Mouse (Mus musculus): ENCODE data around the gene Ndufb10. TPM values are rescaled to one million over a fixed set of nuclear protein-coding genes. Genes with fewer than 3 reads are reported as not detected.

Gene Ndufb10
- polyA plus RNA-seq, 1 experiment from 2014 or later: 259 TPM

GRCm38 (mm10) chr17:24738238-24738637 is 14.0 kb upstream of the Ndufb10 start:
- no peak overlapping the region for H3K27ac ChIP-seq (ENCODE audit: low read length)
- H3K4me2 ChIP-seq (replicated peaks; ENCODE audit: low read depth, low read length): no peak overlapping the region
- H3K4me3 ChIP-seq (ENCODE audit: low read depth, low read length): no peak overlapping the region
- no peak for ATAC-seq (ENCODE audit: insufficient number of reproducible peaks, insufficient read depth, low FRiP score, low read depth)
- H3K9me3 ChIP-seq (ENCODE audit: control insufficient read depth, low read depth, low read length): no peaks in the 10 kb centered on the region
- no peaks in the 10 kb centered on the region for H3K27me3 ChIP-seq (ENCODE audit: control insufficient read depth, insufficient read depth, low read length)
- no peaks in the 10 kb centered on the region; the same call in 1 of the 2 replicates for H3K36me3 ChIP-seq (ENCODE audit: control insufficient read depth, insufficient read depth, low read length)
- H3K4me1 ChIP-seq (ENCODE audit: control insufficient read depth, insufficient read depth, low read length): peaks cover 12% of the 10 kb centered on the region
- no peak overlapping the region for H3K9ac ChIP-seq (replicated peaks; ENCODE audit: low read depth, low read length)
- WGBS: 72% methylated on average over 4 of the region's 4 CpGs

GRCm38 (mm10) chr17:24737135-24737810 is 13.0 kb upstream of the Ndufb10 start:
- no peak overlapping the region for H3K27ac ChIP-seq (ENCODE audit: low read length)

GRCm38 (mm10) chr17:24736330-24737051 is 12.2 kb upstream of the Ndufb10 start, which contains the start of gene Msrb1:
Gene Msrb1 (plus strand): TSS chr17:24736642.
- H3K36me3 ChIP-seq (ENCODE audit: control insufficient read depth, insufficient read depth, low read length): no peaks in the 10 kb centered on the region
- H3K4me1 ChIP-seq (ENCODE audit: control insufficient read depth, insufficient read depth, low read length): peaks cover 12% of the 10 kb centered on the region
- peak within 1 kb of the TSS; percentile 77 for H3K4me2 ChIP-seq (replicated peaks; ENCODE audit: low read depth, low read length)
- H3K9me3 ChIP-seq (ENCODE audit: control insufficient read depth, low read depth, low read length): no peaks in the 10 kb centered on the region
- WGBS: 1% methylated on average over 29 of the region's 29 CpGs
- peak; percentile 96 for ATAC-seq (ENCODE audit: insufficient number of reproducible peaks, insufficient read depth, low FRiP score, low read depth)
- peak within 1 kb of the TSS; percentile 54 for H3K9ac ChIP-seq (replicated peaks; ENCODE audit: low read depth, low read length)
- H3K27ac ChIP-seq (ENCODE audit: low read length): peak within 1 kb of the TSS; percentile 44; the same call in 1 of the 2 replicates
- no peaks in the 10 kb centered on the region for H3K27me3 ChIP-seq (ENCODE audit: control insufficient read depth, insufficient read depth, low read length)
- peak within 1 kb of the TSS; percentile 53 for H3K4me3 ChIP-seq (ENCODE audit: low read depth, low read length)

More at GRCm38 (mm10) chr17:24737135-24737810, 13.0 kb upstream of the Ndufb10 start:
- ATAC-seq (ENCODE audit: insufficient number of reproducible peaks, insufficient read depth, low FRiP score, low read depth): no peak
- Histone ChIP-seq H3K9me3 (ENCODE audit: control insufficient read depth, low read depth, low read length) (no peaks in the 10 kb centered on the region), H3K9ac (replicated peaks; ENCODE audit: low read depth, low read length) (peak overlapping the region; percentile 54; the same call in 1 of the 2 replicates), H3K36me3 (ENCODE audit: control insufficient read depth, insufficient read depth, low read length) (no peaks in the 10 kb centered on the region; the same call in 1 of the 2 replicates), H3K4me2 (replicated peaks; ENCODE audit: low read depth, low read length) (peak overlapping the region; percentile 77), H3K4me1 (ENCODE audit: control insufficient read depth, insufficient read depth, low read length) (peaks cover 12% of the 10 kb centered on the region), H3K27me3 (ENCODE audit: control insufficient read depth, insufficient read depth, low read length) (no peaks in the 10 kb centered on the region), H3K4me3 (ENCODE audit: low read depth, low read length) (peak overlapping the region; percentile 53)
- 23% methylated on average over 8 of the region's 8 CpGs for WGBS

- no peaks in the 10 kb centered on the region for H3K27me3 ChIP-seq (ENCODE audit: control insufficient read depth, insufficient read depth, low read length)
- no peak overlapping the region for H3K27ac ChIP-seq (ENCODE audit: low read length)
- H3K9ac ChIP-seq (replicated peaks; ENCODE audit: low read depth, low read length): no peak overlapping the region
- peaks cover 12% of the 10 kb centered on the region for H3K4me1 ChIP-seq (ENCODE audit: control insufficient read depth, insufficient read depth, low read length)
- H3K4me3 ChIP-seq (ENCODE audit: low read depth, low read length): no peak overlapping the region
- peak overlapping the region; percentile 77; the same call in 1 of the 2 replicates for H3K4me2 ChIP-seq (replicated peaks; ENCODE audit: low read depth, low read length)
- ATAC-seq (ENCODE audit: insufficient number of reproducible peaks, insufficient read depth, low FRiP score, low read depth): no peak
- H3K9me3 ChIP-seq (ENCODE audit: control insufficient read depth, low read depth, low read length): no peaks in the 10 kb centered on the region
- no peaks in the 10 kb centered on the region for H3K36me3 ChIP-seq (ENCODE audit: control insufficient read depth, insufficient read depth, low read length)
- 87% methylated on average over 7 of the region's 7 CpGs for WGBS
These were observed 11.2 kb upstream of the Ndufb10 start for GRCm38 (mm10) chr17:24735446-24735845.

- WGBS: 91% methylated on average over 1 of the region's 1 CpGs
- H3K27me3 ChIP-seq (ENCODE audit: control insufficient read depth, insufficient read depth, low read length): no peaks in the 10 kb centered on the region
- H3K9ac ChIP-seq (replicated peaks; ENCODE audit: low read depth, low read length): no peak overlapping the region
- peaks cover 12% of the 10 kb centered on the region for H3K4me1 ChIP-seq (ENCODE audit: control insufficient read depth, insufficient read depth, low read length)
- no peak overlapping the region for H3K27ac ChIP-seq (ENCODE audit: low read length)
- no peak overlapping the region for H3K4me3 ChIP-seq (ENCODE audit: low read depth, low read length)
- ATAC-seq (ENCODE audit: insufficient number of reproducible peaks, insufficient read depth, low FRiP score, low read depth): no peak
- no peaks in the 10 kb centered on the region for H3K36me3 ChIP-seq (ENCODE audit: control insufficient read depth, insufficient read depth, low read length)
- no peak overlapping the region for H3K4me2 ChIP-seq (replicated peaks; ENCODE audit: low read depth, low read length)
- no peaks in the 10 kb centered on the region for H3K9me3 ChIP-seq (ENCODE audit: control insufficient read depth, low read depth, low read length)
These were observed 10.2 kb upstream of the Ndufb10 start for GRCm38 (mm10) chr17:24734513-24734912.

GRCm38 (mm10) chr17:24733434-24734050 is 9.3 kb upstream of the Ndufb10 start:
- no peak overlapping the region for H3K4me2 ChIP-seq (replicated peaks; ENCODE audit: low read depth, low read length)
- H3K9ac ChIP-seq (replicated peaks; ENCODE audit: low read depth, low read length): no peak overlapping the region
- no peak for ATAC-seq (ENCODE audit: insufficient number of reproducible peaks, insufficient read depth, low FRiP score, low read depth)
- WGBS: 90% methylated on average over 21 of the region's 21 CpGs
- no peaks in the 10 kb centered on the region for H3K36me3 ChIP-seq (ENCODE audit: control insufficient read depth, insufficient read depth, low read length)
- no peaks in the 10 kb centered on the region for H3K9me3 ChIP-seq (ENCODE audit: control insufficient read depth, low read depth, low read length)
- H3K27me3 ChIP-seq (ENCODE audit: control insufficient read depth, insufficient read depth, low read length): no peaks in the 10 kb centered on the region
- H3K4me1 ChIP-seq (ENCODE audit: control insufficient read depth, insufficient read depth, low read length): peaks cover 12% of the 10 kb centered on the region
- no peak overlapping the region for H3K27ac ChIP-seq (ENCODE audit: low read length)
- H3K4me3 ChIP-seq (ENCODE audit: low read depth, low read length): no peak overlapping the region

- Histone ChIP-seq H3K4me3 (ENCODE audit: low read depth, low read length) (no peak overlapping the region), H3K36me3 (ENCODE audit: control insufficient read depth, insufficient read depth, low read length) (no peaks in the 10 kb centered on the region), H3K27ac (ENCODE audit: low read length) (no peak overlapping the region), H3K4me1 (ENCODE audit: control insufficient read depth, insufficient read depth, low read length) (peaks cover 6% of the 10 kb centered on the region), H3K9me3 (ENCODE audit: control insufficient read depth, low read depth, low read length) (no peaks in the 10 kb centered on the region), H3K9ac (replicated peaks; ENCODE audit: low read depth, low read length) (no peak overlapping the region), H3K27me3 (ENCODE audit: control insufficient read depth, insufficient read depth, low read length) (no peaks in the 10 kb centered on the region), H3K4me2 (replicated peaks; ENCODE audit: low read depth, low read length) (no peak overlapping the region)
- ATAC-seq (ENCODE audit: insufficient number of reproducible peaks, insufficient read depth, low FRiP score, low read depth): no peak
- 76% methylated on average over 12 of the region's 12 CpGs for whole genome bisulfite sequencing
These were observed 8.1 kb upstream of the Ndufb10 start for GRCm38 (mm10) chr17:24732233-24732935.

- H3K4me3 ChIP-seq (ENCODE audit: low read depth, low read length): no peak overlapping the region
- no peaks in the 10 kb centered on the region for H3K4me1 ChIP-seq (ENCODE audit: control insufficient read depth, insufficient read depth, low read length)
- ATAC-seq (ENCODE audit: insufficient number of reproducible peaks, insufficient read depth, low FRiP score, low read depth): no peak
- no peaks in the 10 kb centered on the region for H3K9me3 ChIP-seq (ENCODE audit: control insufficient read depth, low read depth, low read length)
- H3K4me2 ChIP-seq (replicated peaks; ENCODE audit: low read depth, low read length): no peak overlapping the region
- no peak overlapping the region for H3K27ac ChIP-seq (ENCODE audit: low read length)
- H3K36me3 ChIP-seq (ENCODE audit: control insufficient read depth, insufficient read depth, low read length): no peaks in the 10 kb centered on the region
- no peak overlapping the region for H3K9ac ChIP-seq (replicated peaks; ENCODE audit: low read depth, low read length)
- no peaks in the 10 kb centered on the region for H3K27me3 ChIP-seq (ENCODE audit: control insufficient read depth, insufficient read depth, low read length)
- WGBS: 83% methylated on average over 14 of the region's 14 CpGs
These were observed 6.5 kb upstream of the Ndufb10 start for GRCm38 (mm10) chr17:24730787-24731186.
